Mouse (Mus musculus): ENCODE data around the gene Rbp2.

Gene Rbp2

GRCm38 (mm10) chr9:98485815-98486214 lies at the start of gene Rbp2:
Gene Rbp2 (plus strand): TSS chr9:98486115.
- DNase-seq (ENCODE audit: low read depth, low spot score), result no peak

- DNase-seq (ENCODE audit: low read depth, low spot score), result no peak
These were observed 48.1 kb upstream of the Rbp2 start for GRCm38 (mm10) chr9:98437819-98438218.

- no peak for DNase-seq (ENCODE audit: low read depth, low spot score)
These were observed 46.8 kb upstream of the Rbp2 start for GRCm38 (mm10) chr9:98439091-98439490.

- no peak for DNase-seq (ENCODE audit: low read depth, low spot score)
These were observed 43.3 kb upstream of the Rbp2 start for GRCm38 (mm10) chr9:98442638-98443037.

GRCm38 (mm10) chr9:98445359-98446149 lies 40.4 kb upstream of the Rbp2 start:
- no peak for DNase-seq (ENCODE audit: low read depth, low spot score)

GRCm38 (mm10) chr9:98450976-98451375 lies 34.9 kb upstream of the Rbp2 start:
- no peak for DNase-seq (ENCODE audit: low read depth, low spot score)

- no peak for DNase-seq (ENCODE audit: low read depth, low spot score)
These were observed 19.2 kb upstream of the Rbp2 start for GRCm38 (mm10) chr9:98466709-98467108.

- DNase-seq (ENCODE audit: low read depth, low spot score), result no peak
These were observed 5.7 kb upstream of the Rbp2 start for GRCm38 (mm10) chr9:98480172-98480749.

GRCm38 (mm10) chr9:98482256-98482655 lies 3.7 kb upstream of the Rbp2 start:
- no peak for DNase-seq (ENCODE audit: low read depth, low spot score)

GRCm38 (mm10) chr9:98485020-98485419 lies 895 bp upstream of the Rbp2 start:
- DNase-seq (ENCODE audit: low read depth, low spot score), result no peak

GRCm38 (mm10) chr9:98487273-98487672 lies 1.4 kb downstream of the Rbp2 start:
- no peak for DNase-seq (ENCODE audit: low read depth, low spot score)

GRCm38 (mm10) chr9:98489532-98489931 lies 3.6 kb downstream of the Rbp2 start:
- DNase-seq (ENCODE audit: low read depth, low spot score), result no peak

GRCm38 (mm10) chr9:98490128-98490527 lies 4.2 kb downstream of the Rbp2 start:
- DNase-seq (ENCODE audit: low read depth, low spot score), result no peak

- DNase-seq (ENCODE audit: low read depth, low spot score), result no peak
These were observed 5.2 kb downstream of the Rbp2 start for GRCm38 (mm10) chr9:98491071-98491470.

- DNase-seq (ENCODE audit: low read depth, low spot score), result no peak
These were observed 6.3 kb downstream of the Rbp2 start for GRCm38 (mm10) chr9:98492212-98492611.

GRCm38 (mm10) chr9:98492821-98493220 lies 6.9 kb downstream of the Rbp2 start:
- DNase-seq (ENCODE audit: low read depth, low spot score), result no peak

GRCm38 (mm10) chr9:98497157-98497556 lies 11.2 kb downstream of the Rbp2 start:
- DNase-seq (ENCODE audit: low read depth, low spot score), result peak; percentile 18

GRCm38 (mm10) chr9:98497990-98498389 lies 12.1 kb downstream of the Rbp2 start:
- peak; percentile 11 for DNase-seq (ENCODE audit: low read depth, low spot score)

GRCm38 (mm10) chr9:98498717-98499268 lies 12.9 kb downstream of the Rbp2 start:
- no peak for DNase-seq (ENCODE audit: low read depth, low spot score)

GRCm38 (mm10) chr9:98499601-98500000 lies 13.7 kb downstream of the Rbp2 start:
- no peak for DNase-seq (ENCODE audit: low read depth, low spot score)

- DNase-seq (ENCODE audit: low read depth, low spot score), result no peak
These were observed 21.6 kb downstream of the Rbp2 start for GRCm38 (mm10) chr9:98507480-98507879.

GRCm38 (mm10) chr9:98510363-98511055 lies 24.6 kb downstream of the Rbp2 start:
- no peak for DNase-seq (ENCODE audit: low read depth, low spot score)
